Mouse (Mus musculus): ENCODE data around the gene Syt8. TPM values are rescaled to one million over a fixed set of nuclear protein-coding genes. Genes with fewer than 3 reads are reported as not detected.

Gene Syt8
- not detected for total RNA-seq (2023)

DNA sequence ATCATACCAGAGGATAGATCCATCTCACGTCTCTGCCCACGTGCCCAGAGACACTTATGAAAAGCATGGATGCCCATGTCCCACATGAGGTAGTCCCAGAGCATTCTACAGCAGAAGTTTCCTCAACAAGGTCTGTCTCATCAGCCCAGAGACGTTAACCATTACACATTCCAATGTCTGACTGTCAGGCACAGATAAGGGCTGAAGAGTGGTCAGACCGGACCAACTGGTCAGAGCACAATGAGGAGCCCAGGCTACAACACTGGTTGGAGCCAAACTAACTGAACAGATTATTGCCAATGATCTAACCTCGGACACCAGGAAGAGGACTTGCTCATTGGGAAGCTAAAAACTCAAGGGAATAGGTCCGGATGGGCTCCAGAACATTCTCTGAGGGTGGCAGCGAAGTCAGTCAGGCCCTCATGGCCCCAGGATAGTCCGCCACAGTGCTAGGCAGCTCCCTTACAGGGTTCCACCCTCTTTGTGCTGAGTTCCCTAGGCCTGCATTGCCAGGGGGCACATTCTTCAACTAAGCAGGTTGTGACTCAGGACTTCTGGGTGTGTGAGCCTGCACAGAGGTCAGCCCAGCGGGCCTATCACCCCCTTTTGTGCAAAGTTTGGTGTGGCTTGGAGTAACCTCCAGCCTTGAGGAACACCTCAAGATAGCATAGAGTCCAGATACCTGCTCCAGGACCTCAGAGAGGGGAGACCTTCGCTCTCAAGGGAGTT is at the start of gene Syt8:
Gene Syt8, plus strand, starts transcription at position 714 of the 729 bp plus-strand sequence.

DNA sequence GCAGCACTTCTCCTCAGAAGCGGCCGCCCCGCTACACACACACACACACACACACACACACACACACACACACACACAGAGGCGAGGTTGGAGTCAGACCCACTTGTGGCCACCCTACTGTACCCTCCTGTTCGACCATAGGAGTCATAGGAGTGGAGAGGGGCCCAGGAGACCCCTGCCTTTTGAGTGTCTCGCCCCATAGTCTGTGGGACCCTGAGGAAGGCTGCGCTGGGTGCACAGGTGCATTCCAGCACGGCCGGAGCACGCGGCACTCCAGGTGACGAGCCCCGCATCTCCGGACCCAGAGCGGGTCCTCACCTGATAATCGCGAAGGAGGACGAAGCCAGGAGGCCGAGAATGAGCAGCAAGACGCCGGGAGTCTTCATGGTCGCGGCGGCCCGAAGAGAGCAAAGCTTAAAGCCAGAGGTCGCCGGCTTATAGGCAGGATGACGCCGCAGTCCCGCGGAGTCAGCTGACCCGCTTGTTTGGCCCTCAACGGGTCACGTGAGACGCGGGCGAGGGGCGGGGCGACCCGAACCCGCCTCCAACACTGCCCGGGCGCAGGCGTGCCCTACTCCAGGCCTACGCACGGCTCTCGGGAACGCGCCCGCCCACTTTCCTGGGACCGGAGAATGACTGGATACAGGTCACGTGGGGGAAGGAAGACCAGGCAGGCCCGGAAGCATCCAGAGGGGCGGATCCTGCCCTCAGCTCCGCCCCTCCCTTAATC is 47.1 kb upstream of the Syt8 start, which contains the start of gene Ctsd:
Gene Ctsd, minus strand, starts transcription at position 620 of the 730 bp plus-strand sequence.

DNA sequence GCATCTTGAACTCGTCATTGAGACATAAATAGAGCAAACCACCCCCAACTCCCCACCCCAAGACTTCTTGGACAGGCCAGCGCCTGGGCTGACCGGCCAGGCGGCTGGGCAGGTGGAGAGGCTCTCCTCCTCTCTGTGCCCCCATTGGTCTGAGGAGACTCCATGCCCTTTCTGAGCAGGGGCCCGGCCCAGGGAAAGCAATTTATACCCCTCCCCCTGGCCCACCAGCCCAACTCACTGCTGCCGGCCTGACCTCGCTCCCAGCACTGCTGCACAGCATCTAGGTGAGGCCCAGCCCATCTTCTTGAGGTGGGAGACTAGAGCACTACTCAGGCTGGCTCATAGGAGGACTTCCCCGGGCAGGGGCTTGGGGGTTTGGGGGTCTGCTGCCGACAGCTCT is 6.9 kb downstream of the Syt8 start, which contains the start of gene Tnni2:
Gene Tnni2, plus strand, starts transcription at position 224 of the 400 bp plus-strand sequence.

DNA sequence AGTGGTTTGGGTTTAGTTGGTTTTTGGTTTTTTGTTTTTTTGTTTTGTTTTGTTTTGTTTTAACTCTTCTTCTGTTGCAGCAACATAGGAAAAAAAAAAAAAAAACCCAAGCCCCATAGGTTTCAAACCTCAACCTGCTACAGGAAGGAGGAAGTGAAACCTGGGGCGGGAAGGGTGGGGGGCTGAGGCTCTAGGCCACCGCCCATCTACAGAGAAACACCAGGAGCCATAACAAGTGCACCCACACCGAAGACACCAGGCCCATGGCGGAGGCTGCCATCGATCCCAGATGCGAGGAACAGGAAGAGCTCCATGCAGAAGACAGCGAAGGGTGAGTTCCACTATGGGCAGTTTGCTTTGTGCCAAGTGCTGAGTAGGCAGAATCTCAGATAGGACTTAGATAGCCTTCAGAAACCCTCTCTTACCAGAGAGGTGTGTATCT is 26.0 kb downstream of the Syt8 start, which contains the start of gene Lsp1:
Gene Lsp1, plus strand, starts transcription at position 174 of the 442 bp plus-strand sequence.

Other genes starting within 250 kb of the Syt8 start
- gene Gm10153, start 244.5 kb upstream of the Syt8 start, total RNA-seq (2023) = not detected
- gene Krtap5-3, start 233.5 kb upstream of the Syt8 start, total RNA-seq (2023) = not detected
- not detected for gene Gm7579, start 223.0 kb upstream of the Syt8 start, total RNA-seq (2023)
- not detected for gene Krtap5-5, start 204.9 kb upstream of the Syt8 start, total RNA-seq (2023)
- not detected for gene Gm40460, start 193.8 kb upstream of the Syt8 start, total RNA-seq (2023)
- gene Gm2431, start 176.5 kb upstream of the Syt8 start, total RNA-seq (2023) = not detected
- not detected for gene Gm4559, start 160.5 kb upstream of the Syt8 start, total RNA-seq (2023)
- not detected for gene Krtap5-1, start 137.7 kb upstream of the Syt8 start, total RNA-seq (2023)
- gene Krtap5-4, start 131.3 kb upstream of the Syt8 start, total RNA-seq (2023) = not detected
- 6.4 TPM for gene Ifitm10, start 61.1 kb upstream of the Syt8 start, total RNA-seq (2023)
- gene Gm49369, start 52.2 kb upstream of the Syt8 start, total RNA-seq (2023) = 0.83 TPM
- gene Ctsd, start 46.8 kb upstream of the Syt8 start, total RNA-seq (2023) = 233 TPM
- not detected for gene Tnni2, start 7.0 kb downstream of the Syt8 start, total RNA-seq (2023)
- gene Lsp1, start 26.0 kb downstream of the Syt8 start, total RNA-seq (2023) = 603 TPM
- 35.6 TPM for gene Tnnt3, start 64.0 kb downstream of the Syt8 start, total RNA-seq (2023)
- 19.6 TPM for gene Mrpl23, start 97.8 kb downstream of the Syt8 start, total RNA-seq (2023)
- 1.3 TPM for gene Igf2, start 232.0 kb downstream of the Syt8 start, total RNA-seq (2023)
- not detected for gene Gm49394, start 235.1 kb downstream of the Syt8 start, total RNA-seq (2023)